Mouse (Mus musculus): ENCODE results near the gene Prnp. TPM values are rescaled to one million over a fixed set of nuclear protein-coding genes. Genes with fewer than 3 reads are reported as not detected.

Prnp gene
- polyA plus RNA-seq, 1 experiment: 144 TPM

DNA sequence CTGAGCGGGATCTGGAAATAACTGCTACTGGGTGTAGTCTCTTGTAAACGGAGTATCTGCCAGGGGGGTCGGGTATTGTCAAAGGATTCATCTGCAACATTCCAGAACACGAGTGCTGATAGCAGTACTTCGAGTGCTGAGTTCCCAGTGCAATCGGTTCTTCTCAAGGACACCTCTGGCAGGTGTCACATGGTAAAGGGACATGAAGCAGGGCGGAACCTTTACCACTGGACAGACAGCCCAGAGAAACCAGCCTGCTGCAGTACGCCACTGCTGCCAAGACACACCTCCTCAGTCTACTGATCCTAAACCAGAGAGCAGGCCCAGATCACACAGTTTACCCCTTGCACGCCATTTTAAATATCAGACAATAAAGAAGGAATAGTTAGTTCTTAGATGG, 45.1 kb downstream of the Prnp start:
- Histone ChIP-seq H3K36me3 (ENCODE audit: control insufficient read depth, insufficient read depth, low read length) (no peaks in the 10 kb centered on the region), H3K4me3 (ENCODE audit: insufficient read depth, low read depth, low read length) (no peak overlapping the region), H3K27me3 (replicated peaks; ENCODE audit: control insufficient read depth, insufficient read depth, low read length) (no peaks in the 10 kb centered on the region), H3K27ac (ENCODE audit: insufficient read depth, low read depth, low read length) (no peak overlapping the region), H3K4me1 (ENCODE audit: control insufficient read depth, insufficient read depth, low read length) (no peaks in the 10 kb centered on the region)
- no peak for TF ChIP-seq CTCF (conservative IDR thresholded peaks at IDR 0.05; ENCODE audit: insufficient read depth, insufficient read length, low read depth, low read length)
- no peak for TF ChIP-seq POLR2A (IDR thresholded peaks at IDR 0.05; ENCODE audit: low read depth, low read length)
- peak; percentile 11 for DNase-seq
- WGBS: 62% methylated on average over 9 of the region's 9 CpGs

DNA sequence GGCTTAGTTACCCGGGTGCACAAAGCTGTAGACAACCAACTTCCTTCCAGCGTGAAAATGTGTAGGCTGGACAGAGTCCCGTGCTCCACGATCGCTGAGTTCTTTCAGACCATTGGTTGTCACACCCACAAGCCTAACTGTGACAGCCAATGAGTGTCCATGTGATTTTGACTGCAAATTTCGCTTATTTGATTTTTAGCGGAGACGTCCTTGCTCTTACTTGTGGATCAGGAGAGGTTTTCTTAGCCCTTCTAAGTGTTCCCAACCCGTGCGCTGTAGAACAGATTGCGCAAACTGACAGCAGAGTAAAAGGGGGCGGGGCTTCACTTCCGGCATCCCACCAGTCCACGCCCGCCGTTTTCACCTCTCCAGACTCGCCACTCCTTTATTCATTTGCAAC, 45.5 kb downstream of the Prnp start:
- 15% methylated on average over 17 of the region's 17 CpGs for WGBS
- peak; percentile 21 for DNase-seq
- no peak for TF ChIP-seq CTCF (conservative IDR thresholded peaks at IDR 0.05; ENCODE audit: insufficient read depth, insufficient read length, low read depth, low read length)
- TF ChIP-seq POLR2A (IDR thresholded peaks at IDR 0.05; ENCODE audit: low read depth, low read length): no peak
- Histone ChIP-seq H3K36me3 (ENCODE audit: control insufficient read depth, insufficient read depth, low read length) (no peaks in the 10 kb centered on the region), H3K27ac (ENCODE audit: insufficient read depth, low read depth, low read length) (no peak overlapping the region), H3K4me1 (ENCODE audit: control insufficient read depth, insufficient read depth, low read length) (no peaks in the 10 kb centered on the region), H3K4me3 (ENCODE audit: insufficient read depth, low read depth, low read length) (0 out of 2 replicates have a peak overlapping the region, but pooled peaks have one; percentile 4), H3K27me3 (replicated peaks; ENCODE audit: control insufficient read depth, insufficient read depth, low read length) (no peaks in the 10 kb centered on the region)

DNA sequence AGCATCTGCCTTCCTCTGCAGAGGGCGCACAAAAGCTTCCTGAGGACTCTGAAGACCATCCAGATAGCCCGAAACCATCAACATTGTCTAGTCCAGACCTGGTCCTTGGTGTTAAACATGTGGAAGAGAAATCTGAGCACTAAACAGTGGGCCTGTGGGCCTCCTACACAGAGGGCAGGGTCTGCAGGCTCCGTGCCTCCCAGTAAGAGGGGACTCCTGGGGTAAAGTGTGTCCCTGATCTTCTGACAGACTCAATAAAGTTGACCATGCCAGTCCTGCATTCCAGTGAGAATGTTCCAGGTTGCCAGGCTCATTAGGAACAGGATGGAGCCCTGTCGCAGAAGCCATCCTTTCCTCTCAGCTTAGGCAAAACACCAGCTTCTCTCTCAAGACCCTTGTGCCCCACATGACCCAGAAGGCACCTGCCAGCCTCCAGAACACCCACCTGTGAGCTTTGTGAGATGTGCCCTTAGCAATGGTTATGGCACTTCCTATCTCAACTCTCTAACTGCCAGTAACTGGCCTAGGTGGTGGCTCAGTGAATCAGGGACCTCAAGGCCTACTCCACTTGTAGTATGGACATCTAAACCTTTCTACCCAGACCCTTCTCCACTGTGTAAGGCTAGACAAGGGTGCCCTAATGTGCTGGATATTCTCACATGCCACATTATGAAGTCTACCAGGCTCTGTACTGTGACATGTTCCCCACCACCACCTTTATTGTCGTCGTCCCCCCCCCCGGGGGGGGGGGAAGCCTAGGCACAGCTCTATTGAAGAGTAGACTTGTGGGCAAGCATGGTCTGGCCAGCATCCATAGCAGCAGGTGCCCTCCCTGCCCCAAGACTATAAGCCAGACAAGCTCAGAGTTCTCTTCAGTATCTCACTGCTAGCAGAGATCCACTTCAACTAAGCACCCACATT, 46.9 kb downstream of the Prnp start:
- 85% methylated on average over 7 of the region's 7 CpGs for WGBS
- Histone ChIP-seq H3K4me3 (ENCODE audit: insufficient read depth, low read depth, low read length) (no peak overlapping the region), H3K4me1 (ENCODE audit: control insufficient read depth, insufficient read depth, low read length) (no peaks in the 10 kb centered on the region), H3K27ac (ENCODE audit: insufficient read depth, low read depth, low read length) (no peak overlapping the region), H3K36me3 (ENCODE audit: control insufficient read depth, insufficient read depth, low read length) (no peaks in the 10 kb centered on the region), H3K27me3 (replicated peaks; ENCODE audit: control insufficient read depth, insufficient read depth, low read length) (no peaks in the 10 kb centered on the region)
- no peak for TF ChIP-seq CTCF (conservative IDR thresholded peaks at IDR 0.05; ENCODE audit: insufficient read depth, insufficient read length, low read depth, low read length)
- no peak for TF ChIP-seq POLR2A (IDR thresholded peaks at IDR 0.05; ENCODE audit: low read depth, low read length)
- DNase-seq: no peak

DNA sequence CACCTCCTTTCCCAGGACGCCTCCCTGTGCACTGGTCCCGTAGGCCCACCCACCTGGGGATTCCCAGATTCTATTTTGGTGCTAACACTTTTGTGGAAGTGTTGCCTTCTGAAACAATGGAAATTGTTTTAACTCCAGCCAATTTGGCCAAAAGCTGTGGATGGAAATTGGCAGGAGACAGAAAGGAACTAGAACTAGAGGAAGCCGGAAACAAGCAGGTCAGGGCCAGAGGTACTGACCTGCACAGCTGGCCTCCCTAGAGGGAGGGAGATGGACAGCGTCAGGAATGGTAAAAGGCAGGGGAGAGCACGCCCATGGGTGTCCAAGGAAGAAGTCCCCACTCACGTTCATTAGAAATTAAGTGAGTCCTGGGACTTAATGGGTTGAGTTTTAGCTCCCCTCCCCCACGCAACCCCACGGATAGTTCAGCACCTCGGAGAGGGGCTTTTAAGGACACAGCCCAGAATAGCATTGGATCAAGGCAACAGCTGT, 48.0 kb downstream of the Prnp start:
- Histone ChIP-seq H3K4me1 (ENCODE audit: control insufficient read depth, insufficient read depth, low read length) (no peaks in the 10 kb centered on the region), H3K27me3 (replicated peaks; ENCODE audit: control insufficient read depth, insufficient read depth, low read length) (no peaks in the 10 kb centered on the region), H3K36me3 (ENCODE audit: control insufficient read depth, insufficient read depth, low read length) (no peaks in the 10 kb centered on the region), H3K4me3 (ENCODE audit: insufficient read depth, low read depth, low read length) (no peak overlapping the region), H3K27ac (ENCODE audit: insufficient read depth, low read depth, low read length) (no peak overlapping the region)
- peak; percentile 63 for DNase-seq
- TF ChIP-seq CTCF (conservative IDR thresholded peaks at IDR 0.05; ENCODE audit: insufficient read depth, insufficient read length, low read depth, low read length) (no peak), POLR2A (IDR thresholded peaks at IDR 0.05; ENCODE audit: low read depth, low read length) (no peak)
- WGBS: 43% methylated on average over 9 of the region's 9 CpGs

DNA sequence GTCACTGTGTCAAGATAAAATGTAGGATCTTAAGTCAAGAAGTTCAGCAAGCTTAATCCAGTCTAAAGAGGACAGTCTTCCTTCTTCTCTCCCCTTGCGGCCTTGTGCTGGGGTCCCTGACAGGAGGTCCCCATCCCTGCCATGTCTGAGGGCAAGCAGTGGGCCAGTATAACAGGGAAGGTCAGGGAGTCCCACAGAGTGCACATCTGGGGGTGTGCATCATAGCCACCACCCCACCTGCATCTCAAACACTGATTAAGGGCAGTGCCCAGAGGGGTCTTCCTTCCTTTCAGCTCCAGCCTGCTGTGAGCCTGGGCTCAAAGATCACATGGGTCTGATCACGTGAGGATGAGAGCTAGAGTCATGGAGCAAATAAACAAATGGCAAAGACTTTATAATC, 51.9 kb downstream of the Prnp start:
- H3K4me3 ChIP-seq (ENCODE audit: insufficient read depth, low read depth, low read length): no peak overlapping the region
- no peaks in the 10 kb centered on the region for H3K27me3 ChIP-seq (replicated peaks; ENCODE audit: control insufficient read depth, insufficient read depth, low read length)
- H3K27ac ChIP-seq (ENCODE audit: insufficient read depth, low read depth, low read length): no peak overlapping the region
- TF ChIP-seq POLR2A (IDR thresholded peaks at IDR 0.05; ENCODE audit: low read depth, low read length): no peak
- no peak for TF ChIP-seq CTCF (conservative IDR thresholded peaks at IDR 0.05; ENCODE audit: insufficient read depth, insufficient read length, low read depth, low read length)
- no peak for DNase-seq
- 77% methylated on average over 2 of the region's 2 CpGs for WGBS
- H3K4me1 ChIP-seq (ENCODE audit: control insufficient read depth, insufficient read depth, low read length): no peaks in the 10 kb centered on the region
- H3K36me3 ChIP-seq (ENCODE audit: control insufficient read depth, insufficient read depth, low read length): no peaks in the 10 kb centered on the region

DNA sequence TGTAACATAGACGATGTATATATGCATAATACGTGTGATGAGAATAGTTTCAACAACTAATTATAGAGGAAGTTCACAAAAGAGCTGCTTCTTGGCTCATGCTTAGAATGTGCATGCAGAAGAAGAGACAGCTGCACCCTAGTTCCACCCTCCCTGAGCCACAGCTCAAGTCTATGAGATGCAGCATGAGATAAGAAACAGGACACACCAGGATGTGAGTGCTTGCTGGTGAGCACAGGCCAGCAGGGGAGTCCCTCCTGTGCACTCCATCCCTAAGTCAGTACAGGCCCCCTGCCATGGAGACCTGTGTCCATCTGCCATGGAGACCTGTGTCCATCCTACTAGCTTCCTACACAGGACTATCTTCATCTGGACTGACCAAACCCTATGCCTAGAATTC, 60.9 kb downstream of the Prnp start:
- H3K4me1 ChIP-seq (ENCODE audit: control insufficient read depth, insufficient read depth, low read length): no peaks in the 10 kb centered on the region
- no peak overlapping the region for H3K27ac ChIP-seq (ENCODE audit: insufficient read depth, low read depth, low read length)
- 93% methylated on average over 2 of the region's 2 CpGs for WGBS
- TF ChIP-seq POLR2A (IDR thresholded peaks at IDR 0.05; ENCODE audit: low read depth, low read length) (no peak), CTCF (conservative IDR thresholded peaks at IDR 0.05; ENCODE audit: insufficient read depth, insufficient read length, low read depth, low read length) (no peak)
- no peak overlapping the region for H3K4me3 ChIP-seq (ENCODE audit: insufficient read depth, low read depth, low read length)
- DNase-seq: no peak
- H3K36me3 ChIP-seq (ENCODE audit: control insufficient read depth, insufficient read depth, low read length): no peaks in the 10 kb centered on the region
- H3K27me3 ChIP-seq (replicated peaks; ENCODE audit: control insufficient read depth, insufficient read depth, low read length): no peaks in the 10 kb centered on the region

DNA sequence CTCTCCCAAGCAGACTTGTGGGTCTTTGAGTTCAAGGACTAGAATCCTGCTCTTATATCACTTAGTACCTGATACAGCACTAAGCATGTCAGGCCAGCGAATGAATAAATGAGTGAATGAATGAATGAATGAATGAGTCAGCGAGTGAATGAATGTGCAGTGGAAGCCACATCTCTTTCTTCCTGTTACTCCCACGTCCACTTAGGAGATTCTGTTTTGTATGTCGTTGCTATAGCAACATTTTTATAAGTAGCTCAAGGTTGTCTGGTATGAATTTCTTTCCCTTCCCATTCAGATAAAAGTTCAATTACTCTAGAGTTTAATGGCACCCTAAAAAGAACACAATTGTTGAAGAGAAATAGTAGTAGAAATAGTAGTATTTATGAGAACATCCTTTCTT, 61.4 kb downstream of the Prnp start:
- no peak for DNase-seq
- no peak overlapping the region for H3K4me3 ChIP-seq (ENCODE audit: insufficient read depth, low read depth, low read length)
- no peak overlapping the region for H3K27ac ChIP-seq (ENCODE audit: insufficient read depth, low read depth, low read length)
- no peaks in the 10 kb centered on the region for H3K36me3 ChIP-seq (ENCODE audit: control insufficient read depth, insufficient read depth, low read length)
- H3K27me3 ChIP-seq (replicated peaks; ENCODE audit: control insufficient read depth, insufficient read depth, low read length): no peaks in the 10 kb centered on the region
- 80% methylated on average over 4 of the region's 4 CpGs for WGBS
- H3K4me1 ChIP-seq (ENCODE audit: control insufficient read depth, insufficient read depth, low read length): no peaks in the 10 kb centered on the region
- TF ChIP-seq POLR2A (IDR thresholded peaks at IDR 0.05; ENCODE audit: low read depth, low read length) (no peak), CTCF (conservative IDR thresholded peaks at IDR 0.05; ENCODE audit: insufficient read depth, insufficient read length, low read depth, low read length) (no peak)

All from kidney, adult 2 months (tissue).